ENCODE assay signal across 8 mouse cellular contexts in genomic region chr5:143634550-143635112, GRCm38 (mm10). TPM values are rescaled to one million over a fixed set of nuclear protein-coding genes. Genes with fewer than 3 reads are reported as not detected.
DNase-seq lines count a peak whose midpoint lies in the region; TF ChIP-seq lines count a peak whose summit lies in the region.
"Had no signal": no experiment of that assay in that cellular context is flagged by ENCODE, and none has a peak within 500 bp of the region (broad histone marks: within the 10 kb centered on the region; RNA-seq: fewer than 3 reads in every experiment).

No protein-coding gene starts in this region.

- H3K36me3 ChIP-seq in thymus, adult 2 months (ENCODE audit: control insufficient read depth, insufficient read depth, low read length), result no peaks in the 10 kb centered on the region

- no peak for TF ChIP-seq CTCF in layer of hippocampus, adult 2 months (conservative IDR thresholded peaks at IDR 0.05)
- TF ChIP-seq CTCF in thymus, adult 2 months (IDR thresholded peaks at IDR 0.05; ENCODE audit: borderline replicate concordance, control insufficient read depth, extremely low read depth, insufficient read depth, low read length, poor library complexity), result no peak

- DNase-seq in layer of hippocampus, adult 2 months (ENCODE audit: low spot score in 2 of 2), result no peak
- DNase-seq in layer of hippocampus, adult 9-10 months (ENCODE audit: low spot score), result no peak
- DNase-seq in heart, adult 18-20 months, result peak; percentile 64 to 75
- peak; percentile 24 for DNase-seq in heart, postnatal 25 days (ENCODE audit: low spot score)
- peak; percentile 45 for DNase-seq in lung, postnatal 10 days
- DNase-seq in thymus, adult 2 months, result no peak
- DNase-seq in thymus, postnatal 14 days, result no peak
- DNase-seq: cerebellum, postnatal 10 days had no signal

- H3K4me1 ChIP-seq in thymus, adult 2 months (replicated peaks; ENCODE audit: control insufficient read depth, insufficient read depth, low read length), result peaks cover 10% of the 10 kb centered on the region

- WGBS in thymus, adult 2 months, result 86% methylated on average over 12 of the region's 12 CpGs

- H3K27me3 ChIP-seq in thymus, adult 2 months (ENCODE audit: control insufficient read depth, insufficient read depth, low read length), result no peaks in the 10 kb centered on the region

- no peak overlapping the region; the same call in 1 of the 2 replicates for H3K4me3 ChIP-seq in layer of hippocampus, adult 2 months
- H3K4me3 ChIP-seq in thymus, adult 2 months (ENCODE audit: control insufficient read depth, insufficient read depth, low read length), result no peak overlapping the region

- H3K27ac ChIP-seq in layer of hippocampus, adult 2 months, result peak overlapping the region; percentile 58
- H3K27ac ChIP-seq in thymus, adult 2 months (ENCODE audit: control insufficient read depth, insufficient read depth, low read length), result no peak overlapping the region

- no peak for TF ChIP-seq POLR2A in thymus, adult 2 months (IDR thresholded peaks at IDR 0.05; ENCODE audit: control insufficient read depth, extremely low read depth, insufficient read depth, low read length, poor library complexity)

- intact Hi-C loops in heart, postnatal 25 days (cut with DNase I), result loop anchor here (5.0 kb wide), 1 partner anchor 63 kb away; no protein-coding TSS in a partner anchor

RNA-seq across cellular contexts. Expression of gene Cyth3, which starts 12.4 kb away (rescaled TPM):
- 10 to 100 TPM; 43.7 to 46.1 TPM for total RNA-seq in layer of hippocampus, adult 2 months (2021)
- 10 to 100 TPM; 33.5 to 39.6 TPM for total RNA-seq in heart, adult 18-20 months (2021)
- 10 to 100 TPM; 43.8 to 44.9 TPM for total RNA-seq in heart, postnatal 25 days (2021)
- polyA plus RNA-seq in thymus, adult 2 months (2012; rRNA removed), result 12.9 and 13.4 TPM in 2 replicates

Comparison
In these comparisons a context has a peak if more than half of its experiments do, and no peak if none do; other contexts are left out.
1. DNase-seq: peak in heart, adult 18-20 months (2 of 2), heart, postnatal 25 days (single experiment) and lung, postnatal 10 days (single experiment); none in layer of hippocampus, adult 2 months (0 of 2), layer of hippocampus, adult 9-10 months (single experiment), thymus, adult 2 months (single experiment) and thymus, postnatal 14 days (single experiment).